Mouse (Mus musculus): Measurements from ENCODE around the gene Klhdc2. TPM values are rescaled to one million over a fixed set of nuclear protein-coding genes. Genes with fewer than 3 reads are reported as not detected.

Klhdc2 gene
- total RNA-seq (2021), result 100 to 1,000 TPM; 103 to 104 TPM
- long read RNA-seq, experiment 1, transcript Klhdc2-201 (13 exons, 1,905 nt), result major isoform, 239 of 252 reads
- long read RNA-seq, experiment 1, partial matches to known transcripts, result 1 of 252 reads
- long read RNA-seq, experiment 1, other reads (novel, unspliced or antisense), result 12 of 252 reads
- long read RNA-seq, experiment 2, transcript Klhdc2-201 (13 exons, 1,905 nt), result major isoform, 257 of 277 reads
- long read RNA-seq, experiment 2, partial matches to known transcripts, result 4 of 277 reads
- long read RNA-seq, experiment 2, other reads (novel, unspliced or antisense), result 16 of 277 reads

GRCm38 (mm10) chr12:69296511-69297410 lies at the start of gene Klhdc2:
Gene Klhdc2 (plus strand): TSS chr12:69296681.
- peak; percentile 93 for DNase-seq
- intact Hi-C loops (cut with DNase I; ENCODE audit: low total_unique reads), result loop anchor here (10.0 kb wide), 1 partner anchor 52 kb away; the partner anchor contains the start of gene Klhdc1

- DNase-seq, result no peak
- intact Hi-C loops (cut with DNase I; ENCODE audit: low total_unique reads), result loop anchor here (10.0 kb wide), 1 partner anchor 45 kb away; the partner anchor contains the start of gene Klhdc2
These were observed 46.7 kb upstream of the Klhdc2 start for GRCm38 (mm10) chr12:69249766-69250165.

GRCm38 (mm10) chr12:69250756-69251155 lies 45.7 kb upstream of the Klhdc2 start:
- intact Hi-C loops (cut with DNase I; ENCODE audit: low total_unique reads), result no loop called here
- no peak for DNase-seq

DNA sequence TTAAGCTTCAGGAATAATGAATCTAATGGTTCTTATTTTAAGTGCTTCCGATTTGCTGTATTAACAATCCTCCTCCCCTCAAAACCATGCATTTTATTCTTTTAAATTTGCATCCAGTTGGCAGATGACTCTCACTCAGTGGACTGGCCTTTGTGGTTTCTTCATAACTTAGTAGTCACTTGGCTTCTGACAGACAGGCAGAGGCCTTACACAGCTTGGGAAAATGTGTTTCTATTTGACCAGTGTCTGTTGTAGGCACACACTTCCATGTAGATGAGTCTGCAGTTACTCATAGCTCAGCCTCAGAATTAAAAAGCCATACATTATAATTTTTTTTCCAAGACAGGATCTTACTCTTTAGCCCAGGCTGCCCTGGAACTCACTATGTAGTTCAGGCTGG lies 42.7 kb upstream of the Klhdc2 start:
- intact Hi-C loops (cut with DNase I; ENCODE audit: low total_unique reads), result no loop called here

GRCm38 (mm10) chr12:69257836-69258235 lies 38.6 kb upstream of the Klhdc2 start:
- intact Hi-C loops (cut with DNase I; ENCODE audit: low total_unique reads), result no loop called here
- no peak for DNase-seq

More for the DNA sequence above, 42.7 kb upstream of the Klhdc2 start:
- DNase-seq, result no peak

DNA sequence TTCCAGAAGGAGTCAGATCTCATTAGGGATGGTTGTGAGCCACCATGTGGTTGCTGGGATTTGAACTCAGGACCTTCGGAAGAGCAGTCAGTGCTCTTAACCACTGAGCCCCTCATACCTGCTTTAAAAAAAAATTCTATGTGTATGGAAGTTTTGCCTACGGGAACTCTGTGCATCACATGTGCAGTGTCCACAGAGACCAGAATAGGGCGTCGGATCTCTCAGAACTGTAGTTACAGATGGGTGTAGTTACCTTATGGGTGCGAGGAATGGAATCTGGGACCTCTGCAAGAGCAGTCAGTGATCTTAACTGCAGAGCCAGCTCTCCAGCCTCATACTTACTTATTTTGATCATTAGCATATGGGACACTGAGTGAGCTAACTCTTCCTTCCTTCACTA lies 34.2 kb upstream of the Klhdc2 start:
- intact Hi-C loops (cut with DNase I; ENCODE audit: low total_unique reads), result no loop called here

GRCm38 (mm10) chr12:69265031-69265430 lies 31.4 kb upstream of the Klhdc2 start:
- intact Hi-C loops (cut with DNase I; ENCODE audit: low total_unique reads), result no loop called here
- no peak for DNase-seq

More for the DNA sequence above, 34.2 kb upstream of the Klhdc2 start:
- DNase-seq, result no peak

GRCm38 (mm10) chr12:69267956-69268632 lies 28.4 kb upstream of the Klhdc2 start:
- no peak for DNase-seq
- intact Hi-C loops (cut with DNase I; ENCODE audit: low total_unique reads), result no loop called here

GRCm38 (mm10) chr12:69268956-69269355 lies 27.5 kb upstream of the Klhdc2 start:
- DNase-seq, result no peak
- intact Hi-C loops (cut with DNase I; ENCODE audit: low total_unique reads), result no loop called here

DNA sequence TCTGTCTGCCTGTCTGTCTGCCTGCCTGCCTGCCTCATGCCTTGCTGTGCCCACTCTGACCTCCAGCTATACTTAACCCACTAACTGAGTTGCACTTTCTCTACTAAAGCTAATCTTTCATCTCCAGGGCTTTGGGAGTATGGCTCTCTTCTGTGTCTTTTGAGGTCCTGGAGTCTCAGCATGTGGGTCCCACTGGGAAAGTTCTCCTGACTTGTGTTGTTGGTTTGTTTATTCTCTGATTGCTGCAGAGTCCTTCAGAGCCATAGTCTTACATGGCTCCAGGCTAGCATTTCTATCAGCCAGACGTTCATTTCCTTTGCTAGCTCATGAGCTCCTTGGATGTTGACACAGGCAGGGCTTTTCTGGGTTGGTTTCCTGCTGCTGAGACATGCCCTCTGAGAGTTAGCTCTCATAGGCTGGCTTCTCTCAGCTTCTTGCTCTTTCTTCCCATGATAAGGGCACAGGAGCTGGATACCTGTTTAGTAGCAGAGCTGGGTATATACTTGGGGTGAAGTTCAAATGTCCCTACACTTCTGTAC lies 16.5 kb upstream of the Klhdc2 start:
- no peak for DNase-seq
- intact Hi-C loops (cut with DNase I; ENCODE audit: low total_unique reads), result no loop called here

DNA sequence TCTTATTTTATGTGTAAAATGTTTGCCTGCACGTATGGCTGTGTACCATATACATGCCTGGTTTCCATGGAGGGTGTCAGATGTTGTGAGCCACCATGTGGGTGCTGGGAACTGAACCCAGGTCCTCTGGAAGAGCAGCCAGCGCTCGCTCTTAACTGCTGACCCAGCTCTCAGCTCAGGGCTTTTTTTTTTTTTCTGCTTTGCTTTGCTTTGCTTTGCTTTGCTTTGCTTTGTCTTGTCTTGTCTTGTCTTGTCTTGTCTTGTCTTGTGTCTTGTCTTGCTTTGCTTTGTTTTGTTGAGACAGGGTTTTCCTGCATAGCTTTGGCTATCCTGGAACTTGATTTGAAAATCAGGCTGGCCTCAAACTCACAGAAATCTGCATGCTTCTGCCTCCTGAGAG lies 15.6 kb upstream of the Klhdc2 start:
- intact Hi-C loops (cut with DNase I; ENCODE audit: low total_unique reads), result no loop called here

DNA sequence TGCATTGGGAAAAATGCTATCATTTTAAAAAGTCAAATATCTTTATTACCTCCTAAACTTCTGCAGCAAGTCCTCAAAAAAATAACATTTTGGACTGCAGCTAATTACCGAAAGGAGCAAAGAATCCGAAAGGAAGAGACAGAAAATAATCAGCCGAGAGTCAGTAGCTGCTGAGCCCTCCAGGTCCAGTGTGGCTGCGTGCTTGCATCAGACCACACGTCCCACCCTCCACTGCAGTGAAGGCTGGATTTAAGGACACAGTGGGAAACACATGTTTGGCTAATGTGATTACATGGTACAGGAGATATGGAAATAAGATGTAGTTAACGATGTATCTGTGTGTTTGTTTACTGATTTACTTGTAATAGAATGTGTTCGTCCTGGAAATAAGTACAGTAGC lies 13.3 kb upstream of the Klhdc2 start:
- intact Hi-C loops (cut with DNase I; ENCODE audit: low total_unique reads), result no loop called here
- no peak for DNase-seq

More for the DNA sequence above, 15.6 kb upstream of the Klhdc2 start:
- DNase-seq, result no peak

DNA sequence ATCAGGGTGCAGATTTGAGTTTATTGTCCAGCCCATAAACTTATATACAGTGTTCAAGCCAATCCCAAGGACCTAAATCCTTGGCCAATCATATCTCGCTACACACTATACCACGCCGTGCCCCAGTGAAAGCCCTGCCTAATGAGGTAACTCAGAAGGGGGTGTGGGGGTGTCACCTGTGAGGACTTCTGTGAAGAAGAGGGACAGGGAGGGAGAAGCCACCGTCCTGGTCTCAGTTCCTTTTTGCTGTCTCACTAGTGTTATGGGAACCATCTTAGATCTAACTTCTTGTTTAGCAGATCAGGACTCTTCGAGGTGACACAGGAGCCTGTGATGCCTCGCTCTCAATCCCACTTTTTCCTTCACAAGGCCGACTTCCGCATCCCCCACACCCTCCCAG lies 8.9 kb upstream of the Klhdc2 start:
- no peak for DNase-seq
- intact Hi-C loops (cut with DNase I; ENCODE audit: low total_unique reads), result no loop called here

- intact Hi-C loops (cut with DNase I; ENCODE audit: low total_unique reads), result no loop called here
- no peak for DNase-seq
These were observed 7.8 kb upstream of the Klhdc2 start for GRCm38 (mm10) chr12:69288699-69289098.

DNA sequence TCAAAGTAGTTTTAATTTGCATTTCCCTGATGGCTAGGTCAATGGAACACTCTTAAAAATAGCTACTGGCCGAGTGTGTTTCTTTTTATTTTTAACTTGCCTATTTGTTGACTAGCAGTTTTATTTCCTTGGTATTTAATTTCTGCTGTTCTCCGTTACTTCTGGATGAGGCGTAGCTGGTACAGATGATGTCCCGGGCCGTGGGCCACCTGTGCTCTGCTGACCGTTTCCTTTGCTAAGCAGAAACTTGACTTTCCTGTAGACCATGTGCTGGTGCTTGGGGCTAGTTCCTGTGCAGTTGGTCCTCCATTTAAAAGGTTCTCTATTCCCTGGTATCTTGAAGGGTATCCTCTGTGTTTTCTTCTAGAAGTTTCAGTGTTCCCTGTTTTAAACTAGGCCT lies 4.1 kb upstream of the Klhdc2 start:
- no peak for DNase-seq
- intact Hi-C loops (cut with DNase I; ENCODE audit: low total_unique reads), result loop anchor here (10.0 kb wide), 1 partner anchor 48 kb away; the partner anchor contains the start of gene Klhdc1

- intact Hi-C loops (cut with DNase I; ENCODE audit: low total_unique reads), result loop anchor here (10.0 kb wide), 1 partner anchor 49 kb away; the partner anchor contains the start of gene Klhdc1
- DNase-seq, result no peak
These were observed 2.7 kb upstream of the Klhdc2 start for GRCm38 (mm10) chr12:69293815-69294214.

- no peak for DNase-seq
- intact Hi-C loops (cut with DNase I; ENCODE audit: low total_unique reads), result loop anchor here (10.0 kb wide), 1 partner anchor 50 kb away; the partner anchor contains the start of gene Klhdc1
These were observed 1.5 kb upstream of the Klhdc2 start for GRCm38 (mm10) chr12:69294936-69295335.

GRCm38 (mm10) chr12:69295651-69296050 lies 830 bp upstream of the Klhdc2 start:
- DNase-seq, result peak; percentile 17
- intact Hi-C loops (cut with DNase I; ENCODE audit: low total_unique reads), result loop anchor here (10.0 kb wide), 1 partner anchor 51 kb away; the partner anchor contains the start of gene Klhdc1

GRCm38 (mm10) chr12:69297411-69298150 lies 1.1 kb downstream of the Klhdc2 start:
- intact Hi-C loops (cut with DNase I; ENCODE audit: low total_unique reads), result loop anchor here (10.0 kb wide), 1 partner anchor 53 kb away; the partner anchor contains the start of gene Klhdc1
- DNase-seq, result no peak
